Mouse (Mus musculus): ENCODE measurements around the gene Kpna6.

Kpna6 gene

DNA sequence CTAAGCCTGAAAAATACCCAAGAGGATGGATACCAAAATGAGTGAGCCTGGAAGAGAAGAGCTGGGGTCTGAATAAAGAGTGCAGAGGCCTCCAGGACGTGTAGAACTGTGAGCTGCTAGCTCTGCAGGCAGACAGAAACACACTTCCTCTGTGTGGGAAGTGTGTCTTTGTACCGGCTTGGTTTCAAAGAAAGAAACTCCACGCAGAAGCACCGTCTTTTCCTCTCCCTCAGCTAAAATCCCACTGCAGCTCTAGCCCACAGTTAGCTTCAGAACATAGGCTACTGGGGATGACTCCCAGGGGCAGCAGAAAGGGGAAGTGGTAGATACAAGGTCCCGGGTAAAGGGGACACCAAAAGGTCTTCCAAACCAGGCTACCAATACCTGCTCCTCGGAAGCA is 27.4 kb downstream of the Kpna6 start:
- DNase-seq = no peak

DNA sequence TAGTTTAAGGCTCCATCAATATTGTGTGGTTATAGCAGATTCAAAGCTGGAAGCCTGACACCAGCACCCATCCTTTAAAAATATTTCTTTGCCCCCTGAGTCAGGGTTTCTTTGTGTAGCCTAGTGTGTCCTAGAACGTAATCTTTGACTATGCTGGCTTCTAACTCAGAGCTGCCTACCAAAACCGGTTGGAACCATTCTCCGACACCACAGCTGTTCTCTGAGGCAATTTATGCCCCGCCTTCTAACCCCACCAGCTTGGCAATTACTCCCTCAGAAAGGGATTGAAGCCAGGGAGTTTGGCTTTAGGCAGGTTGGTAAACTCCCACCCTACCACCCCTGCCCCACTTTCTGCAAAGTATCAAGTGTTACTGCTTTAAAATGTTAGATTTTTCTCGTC is 30.8 kb downstream of the Kpna6 start:
- no peak for DNase-seq

DNA sequence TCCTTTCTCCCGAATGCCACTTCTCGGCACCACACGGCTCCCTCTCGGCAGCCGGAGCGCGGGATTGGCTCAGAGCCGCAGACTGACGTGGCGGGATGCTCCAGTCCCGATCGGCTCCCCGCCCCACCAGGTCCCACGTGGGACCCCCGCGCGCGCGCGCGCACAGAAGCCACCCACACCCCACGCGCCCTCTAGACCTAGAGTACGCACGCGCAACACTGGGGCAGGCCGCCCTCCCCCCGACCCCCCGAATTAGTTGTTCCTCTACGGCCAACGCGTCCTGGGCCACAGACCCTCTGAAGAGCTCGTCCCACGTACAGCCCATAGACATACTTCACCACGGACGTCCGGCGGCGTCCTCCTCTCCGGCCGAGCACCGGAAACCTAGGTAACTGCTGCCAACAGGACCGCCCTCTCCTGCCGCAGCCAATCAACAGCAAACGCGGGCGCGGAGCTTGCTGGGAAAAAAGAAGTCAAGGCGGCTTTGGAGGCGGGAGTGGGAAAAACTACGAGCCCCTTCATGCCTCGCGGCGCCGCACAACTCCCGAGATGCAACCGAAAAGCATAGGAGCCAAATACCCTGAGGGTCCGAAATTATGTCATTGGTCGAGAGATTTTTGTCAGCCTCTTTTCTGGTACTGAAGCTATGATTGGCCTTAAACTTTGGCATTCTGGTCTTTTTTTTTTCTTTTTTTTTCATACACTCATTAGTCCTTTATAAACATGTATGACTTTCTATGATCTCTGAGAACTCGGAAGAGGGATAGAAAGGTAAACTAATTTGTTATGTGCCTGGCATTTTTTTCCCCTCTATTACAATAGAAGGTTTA is 31.7 kb downstream of the Kpna6 start, which contains the start of gene Txlna:
Gene Txlna, minus strand, starts transcription at position 428 of the 830 bp plus-strand sequence.
- DNase-seq = peak; percentile 98 to 99

DNA sequence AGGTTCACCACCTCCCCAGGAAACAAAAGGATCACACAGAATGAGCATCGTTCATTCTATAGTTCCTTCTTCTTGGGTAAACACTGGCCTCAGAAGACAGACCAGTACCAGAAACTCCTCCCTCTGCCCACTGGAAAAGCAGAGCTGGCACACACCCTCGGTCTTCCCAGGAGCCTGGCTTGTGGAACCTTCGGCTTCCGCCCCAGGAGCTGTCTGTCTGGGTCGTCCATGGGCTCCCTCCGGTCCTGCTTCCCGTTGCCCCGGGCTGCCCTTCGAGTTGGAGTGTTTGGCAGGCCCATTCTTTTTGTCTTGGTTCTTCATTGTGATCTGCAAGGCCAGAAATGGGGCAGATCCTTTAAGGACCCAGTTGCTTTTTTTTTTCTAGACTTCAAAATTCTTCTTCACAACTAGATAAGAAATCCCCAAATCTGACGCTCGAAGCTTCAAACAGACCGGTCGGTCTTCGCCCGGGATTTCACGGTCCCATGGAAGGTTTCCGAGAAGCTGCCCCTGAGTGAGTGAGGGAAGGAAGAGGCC is 32.4 kb downstream of the Kpna6 start:
- DNase-seq = peak; percentile 47 to 69

DNA sequence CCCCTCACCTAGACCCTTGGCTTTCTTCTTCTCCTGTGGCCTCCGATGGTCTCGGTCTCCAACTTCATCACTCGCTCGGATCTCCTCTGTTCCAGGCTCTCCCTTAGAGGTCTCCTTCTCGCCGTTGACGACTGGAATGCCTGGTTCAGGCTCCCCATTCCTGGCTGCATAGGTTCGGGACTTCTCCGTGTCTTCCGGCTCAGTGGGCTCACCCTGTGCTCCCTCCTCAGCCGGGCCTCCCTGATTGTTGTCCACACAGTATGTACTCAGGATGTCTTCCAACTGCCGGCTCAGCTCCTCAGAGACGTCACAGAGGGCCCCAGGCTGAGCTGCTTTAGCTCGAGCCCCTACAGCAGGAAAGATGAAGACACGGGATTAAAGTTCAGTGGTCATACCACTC is 33.3 kb downstream of the Kpna6 start:
- DNase-seq = no peak

DNA sequence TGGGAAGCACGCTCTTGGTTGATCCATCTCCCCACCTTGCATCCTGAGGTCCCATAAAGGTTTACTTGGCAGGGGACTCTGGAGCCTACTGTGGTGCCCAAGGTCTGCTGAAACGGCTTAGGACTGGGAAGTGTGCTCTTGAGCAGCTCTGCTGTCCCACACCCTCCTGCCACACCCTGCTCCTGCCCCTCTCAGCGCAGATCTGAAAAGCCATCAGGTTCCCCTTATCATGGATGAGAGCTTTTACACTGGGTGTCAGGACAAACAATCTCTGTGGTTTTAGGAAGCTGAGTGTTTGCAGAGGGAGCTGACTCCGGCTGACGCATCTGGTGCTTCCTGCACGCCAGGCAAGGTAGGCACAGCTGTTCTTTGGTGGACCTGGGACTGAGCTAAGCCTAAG is 38.7 kb downstream of the Kpna6 start:
- no peak for DNase-seq

DNA sequence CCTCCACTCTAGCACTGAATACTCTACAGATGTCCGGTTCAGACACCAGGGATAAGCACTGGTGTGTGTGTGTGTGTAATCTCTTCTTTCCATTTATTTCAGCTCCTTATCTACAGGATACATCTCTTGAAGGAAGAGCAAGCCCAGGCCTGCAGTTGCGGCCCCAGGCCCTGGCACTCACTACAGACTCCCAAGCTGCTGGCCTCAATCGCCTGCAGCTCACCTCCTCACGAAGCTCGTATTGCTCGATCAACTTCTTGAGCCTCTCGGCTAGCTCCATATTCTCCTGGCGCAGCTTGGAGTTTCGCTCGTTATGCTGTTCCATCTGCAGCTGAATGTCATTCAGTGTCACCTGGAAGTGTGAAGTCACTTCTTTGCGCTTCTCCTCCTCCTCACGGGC is 40.7 kb downstream of the Kpna6 start:
- DNase-seq = no peak

DNA sequence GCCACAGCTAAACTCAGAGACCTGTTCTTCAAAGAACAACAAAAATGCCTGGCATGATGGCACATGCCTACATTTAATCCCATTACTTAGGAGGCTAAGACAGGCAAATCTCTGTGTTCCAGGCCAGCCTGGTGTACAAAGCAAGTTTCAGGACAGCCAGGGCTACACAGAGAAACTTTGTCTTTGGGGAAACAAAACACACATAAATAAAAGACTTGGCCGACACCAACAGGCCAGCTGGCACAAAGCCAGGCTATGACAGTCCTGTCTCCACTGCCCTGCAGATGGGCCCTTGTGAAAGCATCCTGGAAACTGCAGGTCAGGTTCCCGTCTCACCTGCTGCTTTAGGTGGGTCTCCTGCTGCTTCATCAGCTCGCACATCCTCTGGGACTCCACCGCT is 41.6 kb downstream of the Kpna6 start:
- DNase-seq = peak; percentile 75 to 77

DNA sequence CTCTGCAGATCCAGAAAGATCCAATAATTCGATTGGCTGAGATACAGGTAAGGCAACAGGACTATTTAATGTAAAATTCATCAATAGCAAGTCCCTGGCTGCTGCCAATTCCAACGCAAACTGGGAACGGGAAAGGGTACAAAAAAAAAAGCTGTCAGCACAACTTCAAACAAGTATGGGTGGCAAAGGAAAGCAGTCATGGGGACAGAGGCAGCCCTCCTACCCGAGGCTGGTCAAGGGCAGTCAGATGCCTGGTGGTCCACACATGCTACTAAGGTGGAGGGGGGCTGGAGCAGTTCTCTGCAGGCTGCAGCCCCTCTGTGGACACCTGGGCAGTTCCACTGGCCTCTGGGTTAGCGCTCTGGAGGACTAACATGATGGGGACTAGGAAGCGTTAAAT is 46.5 kb downstream of the Kpna6 start:
- peak in 1 of 2 experiments; percentile 38 for DNase-seq

DNA sequence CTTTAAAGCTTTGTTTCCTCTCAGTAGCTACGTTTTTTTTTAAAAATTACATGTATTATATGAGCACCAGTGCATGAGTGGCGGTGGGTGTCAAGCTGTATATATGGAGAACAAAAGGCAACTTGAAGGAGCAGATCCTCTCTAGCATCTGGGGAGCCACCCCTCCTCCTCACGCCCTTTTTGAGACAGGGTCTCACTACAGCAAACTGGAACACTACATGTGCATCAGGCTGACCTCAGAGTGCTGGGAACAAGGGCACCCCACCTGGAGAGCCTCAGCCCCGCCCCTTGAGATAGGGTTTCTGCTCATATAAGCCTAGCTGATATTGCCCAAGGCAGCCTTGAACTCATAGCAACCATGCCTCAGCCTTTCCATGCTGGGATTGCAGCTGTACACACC is 47.1 kb downstream of the Kpna6 start:
- DNase-seq = peak in 1 of 2 experiments; percentile 29

DNA sequence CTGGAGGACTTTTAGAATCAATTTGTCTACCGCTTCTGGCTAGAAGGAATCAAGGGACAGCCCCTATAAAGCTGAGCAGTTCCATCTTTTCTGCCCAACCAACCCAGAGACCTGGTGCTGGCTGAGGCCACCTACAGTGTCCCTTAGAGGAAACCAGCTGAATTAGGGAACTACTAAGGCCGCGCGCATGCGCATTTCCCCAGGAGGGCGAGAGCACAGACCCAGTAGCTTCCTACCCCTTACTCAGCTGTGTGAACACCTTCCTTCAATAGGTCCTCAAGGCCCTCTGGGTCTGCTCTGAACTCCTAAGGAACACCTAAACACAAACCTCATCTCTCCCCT is 47.6 kb downstream of the Kpna6 start:
- peak; percentile 55 to 75 for DNase-seq

DNA sequence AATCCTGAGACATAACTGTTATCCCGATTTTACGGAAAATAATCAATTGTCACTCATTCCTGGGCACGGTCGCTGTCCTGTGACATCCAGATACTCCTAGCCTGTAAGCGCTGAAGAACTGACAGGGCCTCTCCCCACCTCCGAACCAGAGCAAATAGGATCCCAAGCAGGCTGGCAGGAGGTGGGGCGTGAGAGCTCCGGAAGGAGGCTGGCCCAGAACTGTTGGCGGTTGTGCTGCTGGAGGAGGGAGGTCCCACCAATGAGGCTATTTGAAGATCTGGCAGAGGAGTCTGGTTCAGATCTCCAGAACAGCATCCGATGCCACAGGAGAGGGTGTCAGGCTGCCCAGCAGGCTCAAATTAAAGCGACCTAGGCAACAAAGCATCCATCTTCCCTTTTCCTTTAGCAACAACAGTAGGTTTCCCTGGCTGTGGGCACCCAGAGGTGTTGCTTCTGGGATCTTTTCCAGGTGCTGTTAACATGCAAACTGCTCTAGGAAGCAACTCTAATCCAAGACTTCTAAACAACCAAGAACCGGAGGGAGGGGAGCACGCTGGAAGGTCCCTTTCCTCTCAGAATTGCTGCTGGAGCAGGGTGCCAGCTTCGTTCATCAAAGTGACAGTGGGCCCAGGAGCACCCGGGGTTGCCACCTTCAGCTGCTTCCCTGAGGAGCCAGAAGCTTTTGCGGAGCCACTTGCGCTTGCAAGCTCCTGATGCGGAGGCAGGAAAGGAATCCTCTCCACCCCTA is 48.1 kb downstream of the Kpna6 start:
- DNase-seq = peak; percentile 86 to 94

DNA sequence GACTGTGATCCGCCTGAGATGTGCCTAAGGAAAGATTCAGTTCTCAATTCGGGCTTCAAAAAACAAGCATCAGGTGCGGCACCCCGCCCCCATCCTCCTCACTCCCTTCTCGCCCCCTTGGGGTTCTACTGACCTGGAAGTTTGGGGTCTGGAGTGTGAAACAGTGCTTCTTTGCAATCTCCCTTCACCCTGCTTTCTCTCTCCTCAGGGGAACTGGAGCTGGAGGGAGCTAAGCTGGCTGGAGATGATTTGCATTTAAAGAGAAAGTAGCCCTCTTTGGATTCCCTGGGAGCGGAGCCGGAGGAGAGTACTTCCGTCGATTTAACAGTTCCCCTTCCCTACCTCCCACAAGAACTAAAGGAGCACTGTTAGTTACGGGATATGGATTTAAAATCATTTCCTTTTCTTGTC is 48.9 kb downstream of the Kpna6 start, which contains the start of gene Ccdc28b:
Gene Ccdc28b, minus strand, starts transcription at position 267 of the 411 bp plus-strand sequence.
- DNase-seq = peak; percentile 60 to 71

DNA sequence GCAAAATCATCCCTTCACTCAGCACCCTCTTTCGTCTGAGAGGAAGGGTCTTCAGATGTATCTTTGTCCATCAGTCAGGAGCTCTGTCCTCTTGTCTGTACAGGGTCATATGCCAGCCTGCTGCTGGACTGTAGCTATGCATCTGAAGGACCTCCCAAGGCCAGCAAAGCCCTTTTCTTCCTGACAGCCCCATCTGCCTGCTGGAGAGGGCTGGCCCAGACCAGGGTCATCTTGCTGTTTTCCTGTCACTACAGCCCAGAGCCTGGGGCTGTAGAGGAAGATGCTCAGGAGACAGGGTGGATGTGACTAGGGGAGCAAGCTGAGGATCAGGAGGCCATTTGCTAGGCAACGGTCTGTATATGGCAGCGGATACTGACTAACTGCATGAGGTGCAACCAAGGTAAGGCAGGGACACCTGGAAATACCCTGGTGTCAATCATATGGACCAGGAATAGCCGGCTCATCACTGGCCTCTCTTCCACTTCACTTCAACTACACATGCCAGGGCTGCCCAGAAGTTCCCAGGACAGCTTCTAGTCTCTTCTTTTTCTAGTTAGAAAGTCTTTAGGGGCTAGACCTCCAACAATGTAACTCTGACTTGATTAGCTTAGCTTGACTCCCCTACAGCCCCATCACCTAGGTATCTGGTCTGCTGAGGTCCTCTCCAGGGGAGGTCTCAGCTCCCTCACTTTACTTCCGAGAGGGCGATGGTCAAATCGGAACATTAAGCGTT is 49.6 kb downstream of the Kpna6 start:
- DNase-seq = peak in 1 of 2 experiments; percentile 35

DNA sequence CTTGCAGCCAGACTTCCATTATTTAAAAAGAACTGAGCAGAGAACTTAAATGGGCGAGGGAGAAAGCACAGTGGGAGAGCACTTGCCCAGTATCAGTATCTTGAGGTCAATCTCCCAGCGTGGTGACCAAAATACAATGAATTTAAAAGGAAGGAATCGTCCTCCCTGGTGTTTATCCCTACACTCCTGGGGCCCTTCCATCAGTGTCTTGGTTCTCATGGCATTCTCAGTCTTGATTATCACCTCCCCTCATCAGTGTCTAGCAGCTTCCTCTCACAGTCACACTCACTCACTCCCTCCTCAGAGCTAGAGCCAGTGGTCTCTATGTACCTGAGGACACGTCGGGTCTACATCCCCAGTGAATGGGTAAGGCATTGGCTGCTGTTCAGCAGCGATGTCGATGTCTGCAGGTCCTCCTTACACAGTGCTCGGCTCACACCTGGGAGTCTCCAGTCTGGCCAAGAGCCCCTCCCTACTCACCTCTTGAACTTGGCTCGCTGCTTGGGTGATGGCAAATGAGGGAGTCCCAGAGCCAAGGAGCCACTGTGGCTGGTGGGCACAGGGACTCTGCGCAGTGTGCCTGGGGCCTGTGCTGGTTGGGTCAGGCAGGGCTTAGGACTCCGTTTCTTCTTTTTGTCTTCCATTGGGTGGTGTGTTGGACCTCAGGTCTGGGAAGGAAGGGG is 50.3 kb downstream of the Kpna6 start:
- peak in 1 of 2 experiments; percentile 30 for DNase-seq

DNA sequence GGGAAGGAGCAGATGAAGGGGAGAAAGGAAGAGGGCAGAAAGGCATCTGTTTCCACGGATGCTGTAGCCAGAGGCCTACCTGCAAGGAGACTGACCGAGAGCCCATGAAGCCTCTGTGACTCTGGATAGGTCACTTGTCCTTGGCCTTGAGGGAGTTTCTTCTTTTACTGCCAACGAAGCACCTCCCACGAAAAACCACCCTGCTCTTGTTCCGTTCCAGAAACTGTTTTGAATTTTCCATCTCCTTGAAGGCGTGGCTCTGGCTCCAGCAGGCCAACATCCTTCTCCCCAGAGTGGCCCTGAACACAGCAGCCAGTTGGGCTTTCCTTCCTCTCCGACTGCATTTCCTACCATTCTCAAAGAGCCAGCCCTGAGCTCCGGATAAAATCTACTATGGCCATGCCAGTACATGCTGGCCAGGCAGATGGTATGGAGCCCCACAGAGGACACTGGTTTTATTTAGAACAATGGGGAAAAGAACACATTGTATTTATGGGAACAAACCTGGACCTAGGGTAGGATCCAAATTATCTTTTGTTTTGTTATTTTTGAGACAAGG is 51.2 kb downstream of the Kpna6 start:
- DNase-seq = peak; percentile 45 to 69

DNA sequence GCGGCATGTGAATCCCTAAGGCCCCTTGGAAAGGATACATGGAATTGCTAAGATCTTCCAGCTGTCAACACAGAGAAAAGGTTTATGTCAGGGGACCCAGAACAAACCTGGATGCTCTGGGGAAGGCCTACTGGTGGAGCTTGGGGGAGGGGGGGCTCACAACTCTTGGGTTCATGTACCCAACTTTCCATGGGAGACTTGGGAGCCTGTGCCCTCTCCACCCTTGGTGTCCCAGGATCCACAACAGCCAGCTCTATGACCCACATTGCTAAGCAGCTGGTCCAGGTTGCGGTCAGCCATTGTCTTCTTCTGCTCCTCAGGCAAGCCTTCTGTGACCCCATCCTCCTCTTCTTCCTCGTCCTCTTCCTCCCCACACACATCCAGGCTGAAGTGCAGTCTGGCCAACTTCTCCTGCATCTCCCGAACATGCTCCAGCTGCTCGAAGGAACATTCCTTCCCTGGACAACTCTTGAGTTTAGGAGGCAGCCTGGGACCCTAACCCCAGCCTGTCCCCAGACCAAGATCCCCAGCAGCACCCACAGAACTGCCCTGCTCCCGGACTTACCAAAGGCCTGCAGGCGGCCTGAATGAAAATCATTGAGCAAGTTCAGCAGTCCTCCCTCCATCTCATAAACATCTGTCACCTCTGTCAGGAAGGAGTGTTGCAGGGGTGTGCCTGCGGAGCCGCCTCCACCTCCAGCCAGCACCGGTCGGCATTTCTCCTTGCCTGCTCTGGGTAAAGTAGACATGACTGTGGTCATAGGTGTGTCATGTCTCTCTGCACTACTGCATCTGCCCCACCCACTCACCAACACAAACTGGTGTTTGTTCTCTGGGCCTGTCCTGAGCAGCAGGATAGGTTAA is 51.9 kb downstream of the Kpna6 start:
- peak in 1 of 2 experiments; percentile 42 for DNase-seq

DNA sequence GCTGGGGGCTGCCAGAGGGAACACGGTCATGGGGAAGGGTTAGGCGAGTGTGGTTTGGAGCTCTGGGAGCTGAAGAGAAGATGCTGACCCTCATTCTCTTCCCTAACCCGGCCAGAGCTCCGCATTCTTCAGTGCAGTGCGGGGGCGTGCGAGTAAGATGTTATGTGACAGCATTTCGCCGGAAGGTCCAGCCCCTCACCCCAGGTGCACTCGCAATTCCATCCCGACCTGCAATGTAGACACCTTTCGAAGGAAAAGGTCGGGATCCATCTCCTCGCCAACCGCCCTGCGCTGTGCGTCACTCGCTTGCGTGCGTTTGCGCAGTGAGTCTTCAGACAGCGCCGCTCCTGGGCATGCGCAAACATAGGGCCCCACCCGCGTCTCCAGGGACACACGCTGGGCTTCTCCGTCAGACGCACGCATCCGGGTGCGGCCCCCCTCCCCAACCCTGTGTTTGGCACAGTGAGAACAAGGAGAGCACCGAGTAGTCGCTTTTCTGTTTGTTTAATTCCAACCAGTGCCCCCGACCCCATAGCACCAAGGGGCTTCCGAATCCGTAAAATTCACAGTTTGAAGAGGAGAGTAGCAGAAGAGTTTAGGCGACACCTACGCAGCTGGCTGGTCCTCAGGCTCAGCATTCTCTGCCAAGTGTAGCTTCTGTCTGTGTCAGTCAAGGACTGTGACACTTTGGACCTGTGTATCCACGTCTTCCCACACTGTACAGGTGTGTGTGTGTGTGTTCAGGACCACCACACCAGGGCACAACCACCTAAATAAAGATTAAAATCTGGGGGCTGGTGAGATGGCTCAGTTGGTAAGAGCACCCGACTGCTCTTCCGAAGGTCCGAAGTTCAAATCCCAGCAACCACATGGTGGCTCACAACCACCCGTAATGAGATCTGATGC is 53.5 kb downstream of the Kpna6 start, which contains the start of gene Iqcc:
Gene Iqcc, minus strand, starts transcription at position 314 of the 906 bp plus-strand sequence.
- peak; percentile 97 to 98 for DNase-seq

DNA sequence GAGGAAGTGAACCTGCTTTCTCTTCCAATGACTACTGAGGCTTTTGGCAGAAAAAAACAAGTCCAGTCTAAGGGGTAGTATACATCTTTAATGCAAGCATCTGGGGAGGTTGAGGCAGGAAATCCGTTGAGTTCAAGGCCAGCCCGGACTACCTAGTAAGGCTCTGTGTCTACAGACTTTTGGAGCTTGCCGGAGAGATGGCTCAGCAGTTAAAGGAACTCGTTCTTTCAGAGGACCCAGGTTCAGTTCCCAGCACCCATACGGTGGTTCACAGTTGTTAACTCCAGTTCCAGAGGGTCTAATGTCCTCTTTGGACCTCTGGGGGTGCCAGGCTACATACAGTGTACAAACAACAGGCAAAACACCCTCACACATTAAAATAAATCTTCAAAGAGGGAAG is 54.5 kb downstream of the Kpna6 start:
- DNase-seq = no peak

DNA sequence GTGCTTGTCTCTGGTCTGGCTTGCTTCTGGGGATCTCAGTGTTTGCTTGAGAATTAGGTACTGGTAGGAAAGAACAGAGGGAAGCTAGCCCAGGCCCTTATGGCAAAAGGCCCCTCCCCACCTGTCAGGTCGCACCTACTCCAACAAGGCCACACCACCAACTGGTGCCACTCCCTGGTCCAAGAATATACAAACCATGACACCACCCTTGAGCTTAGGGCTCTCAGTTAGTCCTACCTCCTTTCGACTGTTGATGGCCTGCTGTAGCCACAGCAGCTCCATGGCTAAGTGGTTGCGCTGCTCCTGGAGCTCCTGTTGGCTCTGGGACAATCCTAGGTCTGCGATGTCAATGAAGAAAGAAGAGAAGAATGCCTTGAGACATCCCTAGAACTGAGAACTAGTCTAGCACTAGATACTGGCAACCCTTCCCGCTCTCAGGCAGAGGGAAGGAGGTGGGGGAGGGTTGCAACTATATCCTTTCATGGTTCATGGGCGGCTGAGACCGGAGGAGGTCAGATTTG is 55.4 kb downstream of the Kpna6 start:
- no peak for DNase-seq

Measured in kidney, postnatal 25 days (tissue).